Mouse (Mus musculus): ENCODE measurements around the gene Ifi214. TPM values are rescaled to one million over a fixed set of nuclear protein-coding genes. Genes with fewer than 3 reads are reported as not detected.

The Ifi214 gene
- polyA plus RNA-seq, 1 experiment from 2014 or later, result not detected

Small RNAs within 50 kb of the gene (microRNA-seq; reads per million reads assigned to microRNA genes)
- gene Gm44481, result not detected

Other genes starting within 250 kb of the Ifi214 start
- gene Ackr1, start 202.2 kb downstream of the Ifi214 start, polyA plus RNA-seq (2015; fragmentation: Nextera tagmentation; extraction: Ambion mirVana), result 18.6 and 19.9 TPM in 2 replicates
- gene Aim2, start 185.1 kb downstream of the Ifi214 start, polyA plus RNA-seq (2015; fragmentation: Nextera tagmentation; extraction: Ambion mirVana), result 0.83 and 2.0 TPM in 2 replicates
- gene Cadm3, start 168.3 kb downstream of the Ifi214 start, polyA plus RNA-seq (2015; fragmentation: Nextera tagmentation; extraction: Ambion mirVana), result 81.5 and 84.8 TPM in 2 replicates
- gene Ifi206, start 44.9 kb downstream of the Ifi214 start, polyA plus RNA-seq (2015; fragmentation: Nextera tagmentation; extraction: Ambion mirVana), result 0.30 TPM in 1 of 2 replicates, not detected in the other
- gene Ifi213, start 63.3 kb upstream of the Ifi214 start, polyA plus RNA-seq (2015; fragmentation: Nextera tagmentation; extraction: Ambion mirVana), result 0.60 TPM in 1 of 2 replicates, not detected in the other
- 0.04 and 0.66 TPM in 2 replicates for gene Ifi209, start 95.0 kb upstream of the Ifi214 start, polyA plus RNA-seq (2015; fragmentation: Nextera tagmentation; extraction: Ambion mirVana)
- gene Ifi208, start 137.7 kb upstream of the Ifi214 start, polyA plus RNA-seq (2015; fragmentation: Nextera tagmentation; extraction: Ambion mirVana), result 0.08 TPM in 1 of 2 replicates, not detected in the other
- gene Ifi207, start 205.8 kb upstream of the Ifi214 start, polyA plus RNA-seq (2015; fragmentation: Nextera tagmentation; extraction: Ambion mirVana), result 0.48 and 0.83 TPM in 2 replicates
- 0.78 and 2.5 TPM in 2 replicates for gene Ifi204, start 231.0 kb upstream of the Ifi214 start, polyA plus RNA-seq (2015; fragmentation: Nextera tagmentation; extraction: Ambion mirVana)